Mouse (Mus musculus) liver, adult 10 weeks (tissue): Measurements from ENCODE around the gene Gk5. TPM values are rescaled to one million over a fixed set of nuclear protein-coding genes. Genes with fewer than 3 reads are reported as not detected.

Experiments
- polyA plus RNA-seq: library from polyadenylated mRNA; stranded (reverse); fragments of 350-450 nt; fragmentation: Illumina TruSeq; extraction: RNeasy Lipid Tissue Mini Kit (QIAGEN cat#74804); gene quantifications from one replicate; pipeline ENCODE4 v1.2.3, GENCODE M21; 2014; ENCODE audit warnings: low read depth, low replicate concordance

Gene Gk5
- 0.26 TPM for polyA plus RNA-seq

DNA sequence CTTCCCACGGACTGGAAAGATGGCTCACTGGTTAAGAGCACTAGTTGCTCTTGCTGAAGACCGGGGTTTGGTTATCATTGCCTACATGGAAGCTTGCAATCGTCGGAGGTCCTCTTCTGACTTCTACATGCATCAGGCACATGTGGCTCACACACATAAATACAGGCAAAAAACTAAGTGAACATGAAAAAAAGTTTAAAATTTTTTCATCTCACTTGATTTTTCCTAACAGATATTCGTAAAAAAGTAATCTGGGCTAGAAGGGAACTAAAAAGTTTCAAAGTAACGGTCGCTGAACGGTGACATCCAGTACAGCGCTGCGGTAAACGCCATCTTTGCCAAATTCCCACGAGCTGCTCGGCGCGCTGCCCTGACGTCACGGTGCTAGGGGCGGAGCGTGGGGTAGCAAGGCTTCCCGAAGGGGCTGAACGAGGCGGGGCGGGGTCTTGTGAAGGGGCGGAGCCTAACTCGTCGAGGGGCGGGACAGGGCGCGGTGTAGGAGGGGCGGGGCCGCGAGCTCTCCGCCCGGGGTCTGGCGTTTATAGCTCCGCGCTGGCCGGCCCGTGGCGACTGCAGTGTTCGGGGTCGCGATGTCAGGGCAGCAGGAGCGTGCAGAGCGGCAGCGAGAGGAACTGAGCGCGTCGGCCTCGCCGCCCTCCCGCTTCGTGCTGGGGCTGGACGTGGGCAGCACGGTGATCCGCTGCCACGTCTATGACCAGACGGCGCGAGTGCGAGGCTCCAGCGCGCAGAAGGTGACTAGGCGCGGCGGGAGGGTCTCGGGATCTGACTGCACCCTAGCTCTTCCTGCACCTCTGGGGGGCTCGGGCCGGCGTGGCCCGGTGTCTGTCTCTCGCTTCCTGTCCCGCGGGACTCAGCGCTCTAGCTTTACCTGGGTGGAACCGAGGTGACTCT lies at the start of gene Gk5:
Gk5 (plus strand) TSS at position 502 of the 912 bp plus-strand sequence.

DNA sequence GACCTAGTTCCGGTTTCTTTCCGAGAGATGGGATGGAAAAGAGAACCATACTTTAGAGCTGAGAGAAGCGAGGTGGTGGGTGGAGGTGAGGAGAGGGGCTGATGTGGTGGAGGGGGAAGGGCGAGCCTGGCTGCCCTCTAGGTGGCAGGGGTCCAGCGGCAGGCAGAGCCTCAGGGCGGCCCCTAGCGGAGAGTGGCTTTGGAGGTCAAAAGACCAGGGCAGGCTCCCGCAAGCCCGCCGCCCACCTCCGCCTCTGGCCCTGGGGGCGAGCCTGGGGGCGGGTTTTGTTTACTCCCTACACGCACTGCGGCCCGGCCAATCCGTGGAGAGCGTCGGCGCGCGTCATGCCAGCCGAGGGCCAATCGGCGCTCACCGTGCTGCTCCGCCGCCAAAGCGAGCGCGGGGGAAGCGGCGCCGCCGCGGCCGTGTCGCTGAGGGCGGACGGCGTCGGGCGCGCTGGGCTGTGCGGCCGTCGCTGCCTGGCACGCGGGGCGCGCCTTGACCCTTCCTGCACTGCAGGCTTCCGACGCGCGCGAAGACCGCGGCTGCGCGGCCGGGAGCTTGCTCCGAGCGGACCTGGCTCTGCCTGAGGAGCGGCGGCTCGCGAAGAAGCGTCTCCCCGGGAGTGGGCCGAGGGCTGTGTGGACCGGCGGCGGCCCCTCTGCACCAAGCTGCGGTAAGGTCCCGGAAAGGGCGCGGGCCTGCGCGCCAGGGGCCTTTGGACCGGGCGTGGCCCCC lies 76.9 kb downstream of the Gk5 start, which contains the start of gene Tfdp2:
Tfdp2 (plus strand) TSS at position 391 of the 738 bp plus-strand sequence.

Other genes starting within 250 kb of the Gk5 start
- gene Xrn1, start 164.6 kb upstream of the Gk5 start, polyA plus RNA-seq: 6.9 TPM
- 20.9 TPM for gene Tfdp2, start 76.9 kb downstream of the Gk5 start, polyA plus RNA-seq
- gene Atp1b3, start 245.1 kb downstream of the Gk5 start, polyA plus RNA-seq: 59.5 TPM